Mouse (Mus musculus) ES-Bruce4 (cell line): ENCODE measurements around the gene Cfl2.

Experiments used
- CTCF ChIP-seq: IDR thresholded peaks from one replicate; pipeline ENCODE4 v1.8.1; 2011; ENCODE audit warnings: low read depth, low read length
- EP300 ChIP-seq: IDR thresholded peaks from 2 replicates; pipeline ENCODE4 v1.6.1; 2011; ENCODE audit warnings: low read depth, low read length; ENCODE audit not compliant: insufficient read depth

GRCm38 (mm10) chr12:54850551-54850950 lies 12.1 kb downstream of the Cfl2 start:
- TF ChIP-seq CTCF, result no peak
- TF ChIP-seq EP300, result no peak
